Mouse (Mus musculus): ENCODE data around the gene Stac2. TPM values are rescaled to one million over a fixed set of nuclear protein-coding genes. Genes with fewer than 3 reads are reported as not detected.
A peak's percentile ranks its signal among the peaks of the same experiment; 100 is the strongest.

The Stac2 gene
- polyA plus RNA-seq, 1 experiment from 2014 or later = 7.9 TPM

DNA sequence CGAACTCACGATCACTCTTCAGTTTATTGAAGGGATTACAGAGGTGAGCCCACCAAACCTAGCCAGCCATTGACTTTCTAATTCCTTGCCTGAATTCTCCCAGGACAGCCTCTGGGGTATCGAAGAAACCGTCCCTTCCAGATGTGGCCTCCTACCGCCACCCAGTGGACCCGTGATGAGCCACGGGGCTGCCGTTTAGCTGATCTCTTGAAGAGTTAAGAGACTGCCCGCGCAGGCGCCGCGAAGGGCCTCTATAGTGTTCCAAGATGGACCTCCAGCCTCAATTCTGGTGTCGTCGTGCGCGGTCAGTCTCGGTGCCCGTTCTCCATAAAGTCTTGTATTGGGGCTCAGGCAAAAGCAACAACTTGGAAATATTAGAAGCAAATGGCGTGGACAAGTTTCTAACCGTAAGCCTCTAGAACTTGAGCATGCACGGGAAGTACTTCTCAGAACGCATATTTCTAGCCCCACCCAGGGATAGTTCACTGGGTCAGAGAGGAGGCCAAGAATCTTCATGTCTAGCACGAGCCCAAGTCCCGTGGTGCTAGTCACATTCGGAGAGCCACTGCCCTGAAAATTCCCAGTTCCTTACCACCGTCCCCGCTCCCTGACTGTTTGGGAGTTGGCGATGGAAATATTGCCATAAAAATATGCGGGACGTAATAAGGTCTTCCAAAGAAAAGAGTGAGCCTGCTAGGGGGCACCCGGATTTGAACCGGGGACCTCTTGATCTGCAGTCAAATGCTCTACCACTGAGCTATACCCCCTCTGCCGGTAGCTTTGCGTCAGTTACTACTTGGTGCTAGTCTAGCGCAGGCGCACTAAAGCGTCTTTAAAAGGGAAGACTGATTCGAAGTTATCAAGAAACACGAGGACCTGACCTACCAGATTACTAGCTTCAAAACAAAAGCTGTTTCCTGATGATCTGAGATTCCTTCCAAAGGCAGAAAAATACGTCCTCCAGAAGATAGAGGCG lies 65.4 kb downstream of the Stac2 start:
- Histone ChIP-seq H3K9me3 (ENCODE audit: control insufficient read depth, low read length) (no peaks in the 10 kb centered on the region), H3K36me3 (ENCODE audit: control insufficient read depth, insufficient read depth, low read length) (no peaks in the 10 kb centered on the region), H3K4me2 (ENCODE audit: low read length) (peak overlapping the region; percentile 77), H3K4me3 (ENCODE audit: low read length) (peak overlapping the region; percentile 91), H3K4me1 (ENCODE audit: control insufficient read depth, insufficient read depth, low read depth, low read length) (peaks cover 14% of the 10 kb centered on the region), H3K27ac (ENCODE audit: low read depth, low read length) (peak overlapping the region; percentile 91), H3K27me3 (replicated peaks; ENCODE audit: control insufficient read depth, insufficient read depth, low read length) (peaks cover 18% of the 10 kb centered on the region), H3K9ac (ENCODE audit: low read depth, low read length) (peak overlapping the region; percentile 83)
- WGBS = 1% methylated on average over 42 of the region's 42 CpGs
- ATAC-seq = peak; percentile 82

- Histone ChIP-seq H3K4me2 (ENCODE audit: low read length) (peak overlapping the region; percentile 88), H3K4me3 (ENCODE audit: low read length) (peak overlapping the region; percentile 91), H3K9ac (ENCODE audit: low read depth, low read length) (peak overlapping the region; percentile 71; the same call in 1 of the 2 replicates), H3K27ac (ENCODE audit: low read depth, low read length) (no peak overlapping the region), H3K9me3 (ENCODE audit: control insufficient read depth, low read length) (no peaks in the 10 kb centered on the region), H3K36me3 (ENCODE audit: control insufficient read depth, insufficient read depth, low read length) (no peaks in the 10 kb centered on the region), H3K27me3 (replicated peaks; ENCODE audit: control insufficient read depth, insufficient read depth, low read length) (peaks cover 18% of the 10 kb centered on the region), H3K4me1 (ENCODE audit: control insufficient read depth, insufficient read depth, low read depth, low read length) (peaks cover 14% of the 10 kb centered on the region)
- no peak for ATAC-seq
- WGBS = 30% methylated on average over 12 of the region's 17 CpGs
These were observed 66.4 kb downstream of the Stac2 start for GRCm38 (mm10) chr11:97986738-97987465.

Small RNAs within 50 kb of the gene (microRNA-seq; reads per million reads assigned to microRNA genes)
- not detected for gene Gm27597

Other genes starting within 250 kb of the Stac2 start
- 38.2 and 40.7 TPM in 2 replicates for gene B230217C12Rik, start 212.7 kb downstream of the Stac2 start, polyA plus RNA-seq (2015; fragmentation: Nextera tagmentation; extraction: Ambion mirVana)
- 0.34 and 0.43 TPM in 2 replicates for gene Fbxo47, start 169.3 kb downstream of the Stac2 start, polyA plus RNA-seq (2015; fragmentation: Nextera tagmentation; extraction: Ambion mirVana)
- gene Plxdc1, start 67.0 kb downstream of the Stac2 start, polyA plus RNA-seq (2015; fragmentation: Nextera tagmentation; extraction: Ambion mirVana) = 2.1 and 2.8 TPM in 2 replicates
- gene Arl5c, start 57.3 kb downstream of the Stac2 start, polyA plus RNA-seq (2015; fragmentation: Nextera tagmentation; extraction: Ambion mirVana) = 7.3 and 7.6 TPM in 2 replicates
- gene Cacnb1, start 30.4 kb downstream of the Stac2 start, polyA plus RNA-seq (2015; fragmentation: Nextera tagmentation; extraction: Ambion mirVana) = 59.6 and 69.0 TPM in 2 replicates
- gene Rpl19, start 26.8 kb downstream of the Stac2 start, polyA plus RNA-seq (2015; fragmentation: Nextera tagmentation; extraction: Ambion mirVana) = 578 and 612 TPM in 2 replicates
- 20.9 and 26.3 TPM in 2 replicates for gene Fbxl20, start 96.9 kb upstream of the Stac2 start, polyA plus RNA-seq (2015; fragmentation: Nextera tagmentation; extraction: Ambion mirVana)
- gene Med1, start 139.8 kb upstream of the Stac2 start, polyA plus RNA-seq (2015; fragmentation: Nextera tagmentation; extraction: Ambion mirVana) = 48.7 and 52.6 TPM in 2 replicates
- gene Cdk12, start 149.6 kb upstream of the Stac2 start, polyA plus RNA-seq (2015; fragmentation: Nextera tagmentation; extraction: Ambion mirVana) = 6.1 and 7.7 TPM in 2 replicates

All from hindbrain, embryonic 16.5 days (tissue).